Mouse (Mus musculus) CH12.LX (cell line): ENCODE measurements around the gene Tll2. TPM values are rescaled to one million over a fixed set of nuclear protein-coding genes. Genes with fewer than 3 reads are reported as not detected.

Experiments
- DNase-seq: peaks from one replicate; pipeline ENCODE4 v3.0.0-alpha.2; 2013; ENCODE audit errors: extremely low read depth
- H3K27ac ChIP-seq: 2 replicates; pipeline ENCODE4 v1.5.1; 2012; ENCODE audit warnings: low read depth, mild to moderate bottlenecking, control low read depth, moderate library complexity; ENCODE audit not compliant: insufficient read depth
- H3K27me3 ChIP-seq: replicated peaks from 2 replicates; pipeline ENCODE3; 2012; ENCODE audit warnings: inconsistent platforms
- H3K36me3 ChIP-seq, 2 experiments: replicated peaks in 1 of 2; 2 replicates each; pipeline versions ENCODE3 to v1.6.1; 2012; ENCODE audit warnings: inconsistent platforms in 1 of 2, low read length in 1 of 2, mild to moderate bottlenecking in 1 of 2, mixed read lengths in 1 of 2, moderate library complexity in 1 of 2; ENCODE audit not compliant: control insufficient read depth in 1 of 2, insufficient read depth in 1 of 2
- H3K4me1 ChIP-seq, 2 experiments: 2 replicates each; pipeline ENCODE4 v1.6.1; 2012; ENCODE audit warnings: inconsistent platforms in 1 of 2, moderate library complexity in 1 of 2; ENCODE audit not compliant: insufficient read depth in 2 of 2, control insufficient read depth in 1 of 2
- H3K4me2 ChIP-seq: 2 replicates; pipeline ENCODE4 v1.6.1; 2012; ENCODE audit warnings: low read depth, mild to moderate bottlenecking, control low read depth; ENCODE audit not compliant: poor library complexity, insufficient read depth, severe bottlenecking
- H3K4me3 ChIP-seq, 3 experiments: fragments of 150-350 bp in 1 of 3; sonication (generic) in 1 of 3; replicated peaks in 1 of 3; 2 replicates each; pipeline versions ENCODE3 to v1.5.1; 2011 to 2012; ENCODE audit warnings: low read depth in 2 of 3, low read length in 2 of 3, mild to moderate bottlenecking in 2 of 3, moderate library complexity in 2 of 3, control low read depth in 1 of 3, improper control_type of control experiment in 1 of 3, inconsistent platforms in 1 of 3, mixed read lengths in 1 of 3; ENCODE audit not compliant: poor library complexity in 1 of 3
- H3K79me2 ChIP-seq: replicated peaks from 2 replicates; pipeline ENCODE4 v1.6.1; 2012; ENCODE audit warnings: mild to moderate bottlenecking, moderate library complexity; ENCODE audit not compliant: control insufficient read depth, poor library complexity, insufficient read depth, severe bottlenecking; ENCODE audit errors: extremely low read depth
- H3K9ac ChIP-seq: 2 replicates; pipeline ENCODE4 v1.6.1; 2012; ENCODE audit warnings: low read depth, mild to moderate bottlenecking, control low read depth, moderate library complexity; ENCODE audit not compliant: insufficient read depth
- H3K9me3 ChIP-seq: replicated peaks from 2 replicates; pipeline ENCODE3; 2012; ENCODE audit warnings: low read length, inconsistent platforms, mixed read lengths
- BHLHE40 ChIP-seq: IDR thresholded peaks from 2 replicates; pipeline ENCODE4 v1.6.1; 2011; ENCODE audit warnings: mild to moderate bottlenecking, low read depth, low read length, improper control_type of control experiment
- CHD2 ChIP-seq: IDR thresholded peaks from 2 replicates; pipeline ENCODE4 v1.6.1; 2011; ENCODE audit warnings: low read length, improper control_type of control experiment
- E2F4 ChIP-seq: IDR thresholded peaks from 2 replicates; pipeline ENCODE4 v1.6.1; 2011; ENCODE audit warnings: low read depth, low read length, improper control_type of control experiment; ENCODE audit not compliant: insufficient replicate concordance
- HCFC1 ChIP-seq: IDR thresholded peaks from 2 replicates; pipeline ENCODE4 v1.6.1; 2012; ENCODE audit warnings: low read depth, mild to moderate bottlenecking, inconsistent platforms, low read length, improper control_type of control experiment
- MAZ ChIP-seq: IDR thresholded peaks from 2 replicates; pipeline ENCODE4 v1.6.1; 2012; ENCODE audit warnings: low read depth, mild to moderate bottlenecking, inconsistent platforms, low read length, improper control_type of control experiment, moderate library complexity
- MEF2A ChIP-seq: IDR thresholded peaks from 2 replicates; pipeline ENCODE4 v1.6.1; 2014; ENCODE audit warnings: low read depth, mild to moderate bottlenecking, inconsistent platforms, low read length, improper control_type of control experiment, borderline replicate concordance
- MXI1 ChIP-seq: IDR thresholded peaks from 2 replicates; pipeline ENCODE4 v1.6.1; 2011; ENCODE audit warnings: mild to moderate bottlenecking, low read depth, low read length, improper control_type of control experiment
- MYC ChIP-seq: IDR thresholded peaks from 2 replicates; pipeline ENCODE4 v1.6.1; 2011; ENCODE audit warnings: low read depth, mild to moderate bottlenecking, improper control_type of control experiment, low read length
- NRF1 ChIP-seq: IDR thresholded peaks from 2 replicates; pipeline ENCODE4 v1.6.1; 2014; ENCODE audit warnings: low read depth, mild to moderate bottlenecking, inconsistent platforms, low read length, improper control_type of control experiment, moderate library complexity
- POLR2A ChIP-seq: IDR thresholded peaks from 2 replicates; pipeline ENCODE4 v1.6.1; 2011; ENCODE audit warnings: low read depth, mild to moderate bottlenecking, improper control_type of control experiment, low read length
- POLR2AphosphoS2 ChIP-seq: IDR thresholded peaks from 2 replicates; pipeline ENCODE4 v1.6.1; 2011; ENCODE audit warnings: low read depth, low read length, improper control_type of control experiment
- RAD21 ChIP-seq: IDR thresholded peaks from 2 replicates; pipeline ENCODE4 v1.6.1; 2011; ENCODE audit warnings: low read depth, mild to moderate bottlenecking, low read length, improper control_type of control experiment, moderate library complexity
- RCOR1 ChIP-seq: conservative IDR thresholded peaks from 2 replicates; pipeline ENCODE4 v1.6.1; 2012; ENCODE audit warnings: low read depth, mild to moderate bottlenecking, inconsistent platforms, low read length, improper control_type of control experiment
- UBTF ChIP-seq: IDR thresholded peaks from 2 replicates; pipeline ENCODE4 v1.6.1; 2012; ENCODE audit warnings: low read depth, mild to moderate bottlenecking, inconsistent platforms, low read length, improper control_type of control experiment, moderate library complexity
- USF1 ChIP-seq: IDR thresholded peaks from 2 replicates; pipeline ENCODE4 v1.6.1; 2014; ENCODE audit warnings: low read depth, mild to moderate bottlenecking, inconsistent platforms, low read length, improper control_type of control experiment
- USF2 ChIP-seq: conservative IDR thresholded peaks from 2 replicates; pipeline ENCODE4 v1.6.1; 2011; ENCODE audit warnings: low read depth, low read length, improper control_type of control experiment
- ZC3H11A ChIP-seq: IDR thresholded peaks from 2 replicates; pipeline ENCODE4 v1.6.1; 2012; ENCODE audit warnings: low read depth, mild to moderate bottlenecking, inconsistent platforms, low read length, improper control_type of control experiment
- ZKSCAN1 ChIP-seq: IDR thresholded peaks from 2 replicates; pipeline ENCODE4 v1.6.1; 2012; ENCODE audit warnings: low read depth, inconsistent platforms, low read length, improper control_type of control experiment, borderline replicate concordance
- ZMIZ1 ChIP-seq: IDR thresholded peaks from 2 replicates; pipeline ENCODE4 v1.6.1; 2012; ENCODE audit warnings: low read depth, mild to moderate bottlenecking, inconsistent platforms, low read length, improper control_type of control experiment
- ZNF384 ChIP-seq: IDR thresholded peaks from 2 replicates; pipeline ENCODE4 v1.6.1; 2012; ENCODE audit warnings: low read depth, low read length, improper control_type of control experiment, inconsistent platforms
- dilution Hi-C: fragments of 300-500 bp; cut with MboI; formaldehyde crosslinking; loops from 2 replicates; pipeline ENCODE4 v1.14.3; 2020; ENCODE audit warnings: low sequenced_read_pairs; ENCODE audit not compliant: extremely low pct_unique_long_range_greater_than_20kb, extremely low pct_ligation_motif_present
- in situ Hi-C: fragments of 300-500 bp; cut with MboI; formaldehyde crosslinking; loops from 3 replicates; pipeline ENCODE4 v1.14.3; 2019; ENCODE audit warnings: low sequenced_read_pairs, low pct_ligation_motif_present, low pct_unique_long_range_greater_than_20kb, mixed read lengths
- polyA plus RNA-seq: library from polyadenylated mRNA; unstranded; fragments of >175 nt; gene quantifications from 2 replicates; pipeline ENCODE4 v1.2.1, GENCODE M21; 2012; ENCODE audit warnings: low read depth; ENCODE audit not compliant: insufficient read length
- total RNA-seq, 2 experiments: library from RNA; depleted of rRNA; stranded (reverse); fragments of 300-350 nt in 1 of 2; fragments of >200 nt in 1 of 2; gene quantifications; 2 replicates each; pipeline ENCODE4 v1.2.3; 2012 to 2014

Tll2 gene
- total and polyA plus RNA-seq, 3 experiments: not detected

DNA sequence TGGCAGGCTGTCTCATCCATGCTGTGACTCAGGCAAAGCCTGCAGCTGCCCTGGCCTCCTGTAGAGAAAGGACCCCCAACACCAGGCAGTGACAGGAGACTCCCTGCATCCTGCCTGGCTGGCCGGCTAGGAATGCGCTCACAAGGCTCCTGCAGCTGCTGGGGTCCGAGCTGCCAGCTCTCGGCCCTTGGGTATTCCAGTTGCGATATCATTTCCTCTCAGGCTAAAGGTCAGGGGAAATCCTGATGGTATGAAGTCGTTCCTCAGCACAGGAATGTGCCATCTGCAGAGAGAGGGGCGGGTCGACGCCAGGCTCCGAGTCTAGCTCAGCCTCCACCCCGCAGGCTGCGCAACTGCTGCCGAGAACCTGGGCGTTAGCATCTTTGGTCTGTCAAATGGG, 46.2 kb downstream of the Tll2 start:
- H3K36me3 ChIP-seq: no peaks in the 10 kb centered on the region
- H3K9ac ChIP-seq: no peak overlapping the region
- peaks cover 18% of the 10 kb centered on the region for H3K27me3 ChIP-seq
- no peak overlapping the region for H3K27ac ChIP-seq
- H3K4me1 ChIP-seq: no peaks in the 10 kb centered on the region
- no peaks in the 10 kb centered on the region for H3K9me3 ChIP-seq
- no peak overlapping the region for H3K4me3 ChIP-seq
- no peak overlapping the region for H3K4me2 ChIP-seq
- dilution Hi-C loops: no loop called here
- DNase-seq: no peak
- no peaks in the 10 kb centered on the region for H3K79me2 ChIP-seq
- TF ChIP-seq USF2 (no peak), POLR2AphosphoS2 (no peak), UBTF (no peak), BHLHE40 (no peak), NRF1 (no peak), MXI1 (no peak), MEF2A (no peak), CHD2 (no peak), ZNF384 (no peak), MAZ (no peak), POLR2A (no peak), MYC (no peak), ZKSCAN1 (no peak), RCOR1 (no peak), HCFC1 (no peak), E2F4 (no peak), ZC3H11A (no peak), USF1 (no peak)
- TF ChIP-seq, all 38 proteins: peak for 0
- in situ Hi-C loops: no loop called here

DNA sequence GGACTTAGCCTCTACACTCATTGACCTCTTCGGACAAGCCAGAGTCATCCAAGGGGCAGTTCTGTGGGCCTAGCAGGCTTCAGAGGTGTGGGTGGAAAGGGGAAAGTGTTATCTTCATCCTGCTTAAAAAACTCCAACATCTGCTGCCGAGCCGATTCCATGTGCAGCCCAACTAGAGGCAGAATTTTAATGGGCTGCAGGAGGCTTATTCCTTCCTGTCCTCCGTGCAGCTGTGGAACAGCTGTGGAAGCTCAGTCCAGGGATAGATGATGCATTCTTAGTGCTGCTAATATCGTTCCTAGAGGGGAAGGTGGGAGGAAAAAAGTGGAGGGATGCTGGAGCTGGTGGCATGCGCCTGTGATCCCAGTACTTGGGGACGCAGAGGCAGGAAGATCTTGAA, 52.0 kb downstream of the Tll2 start:
- DNase-seq: no peak
- dilution Hi-C loops: no loop called here
- Histone ChIP-seq H3K4me2 (no peak overlapping the region), H3K4me3 (no peak overlapping the region), H3K27me3 (peaks cover 39% of the 10 kb centered on the region), H3K27ac (no peak overlapping the region), H3K4me1 (no peaks in the 10 kb centered on the region), H3K36me3 (no peaks in the 10 kb centered on the region), H3K9ac (no peak overlapping the region), H3K79me2 (no peaks in the 10 kb centered on the region), H3K9me3 (no peaks in the 10 kb centered on the region)
- in situ Hi-C loops: no loop called here
- TF ChIP-seq USF2 (no peak), RAD21 (no peak), ZC3H11A (no peak), POLR2AphosphoS2 (no peak), HCFC1 (no peak), MXI1 (no peak), MYC (no peak), ZMIZ1 (no peak)
